Mouse (Mus musculus): ENCODE data around the gene Gm20388. TPM values are rescaled to one million over a fixed set of nuclear protein-coding genes. Genes with fewer than 3 reads are reported as not detected.

Gm20388 gene
- polyA plus RNA-seq, 1 experiment from 2014 or later: not detected

- 67% methylated on average over 9 of the region's 9 CpGs for WGBS
- H3K4me2 ChIP-seq (ENCODE audit: low read depth, low read length): no peak overlapping the region
- H3K4me1 ChIP-seq (replicated peaks; ENCODE audit: control insufficient read depth, insufficient read depth, low read length): peaks cover 11% of the 10 kb centered on the region
- no peaks in the 10 kb centered on the region for H3K9me3 ChIP-seq (ENCODE audit: control insufficient read depth, low read length)
- H3K4me3 ChIP-seq (ENCODE audit: low read length): no peak overlapping the region
- no peaks in the 10 kb centered on the region for H3K36me3 ChIP-seq (ENCODE audit: control insufficient read depth, insufficient read depth, low read length)
- no peak overlapping the region for H3K27ac ChIP-seq (ENCODE audit: low read length)
- H3K9ac ChIP-seq (ENCODE audit: low read length): no peak overlapping the region
- ATAC-seq (ENCODE audit: low read depth): no peak
- no peaks in the 10 kb centered on the region; the same call in 1 of the 2 replicates for H3K27me3 ChIP-seq (ENCODE audit: control insufficient read depth, insufficient read depth, low read depth, low read length)
Measured at GRCm38 (mm10) chr8:121350803-121351202, 1440.2 kb downstream of the Gm20388 start.

GRCm38 (mm10) chr8:121354844-121355243 is 1444.2 kb downstream of the Gm20388 start:
- no peak overlapping the region for H3K27ac ChIP-seq (ENCODE audit: low read length)
- no peak for ATAC-seq (ENCODE audit: low read depth)
- H3K4me1 ChIP-seq (replicated peaks; ENCODE audit: control insufficient read depth, insufficient read depth, low read length): peaks cover 10% of the 10 kb centered on the region
- no peaks in the 10 kb centered on the region; the same call in 1 of the 2 replicates for H3K27me3 ChIP-seq (ENCODE audit: control insufficient read depth, insufficient read depth, low read depth, low read length)
- no peak overlapping the region for H3K4me3 ChIP-seq (ENCODE audit: low read length)
- H3K36me3 ChIP-seq (ENCODE audit: control insufficient read depth, insufficient read depth, low read length): no peaks in the 10 kb centered on the region
- no peak overlapping the region for H3K4me2 ChIP-seq (ENCODE audit: low read depth, low read length)
- H3K9me3 ChIP-seq (ENCODE audit: control insufficient read depth, low read length): no peaks in the 10 kb centered on the region
- H3K9ac ChIP-seq (ENCODE audit: low read length): no peak overlapping the region
- 56% methylated on average over 10 of the region's 10 CpGs for WGBS

DNA sequence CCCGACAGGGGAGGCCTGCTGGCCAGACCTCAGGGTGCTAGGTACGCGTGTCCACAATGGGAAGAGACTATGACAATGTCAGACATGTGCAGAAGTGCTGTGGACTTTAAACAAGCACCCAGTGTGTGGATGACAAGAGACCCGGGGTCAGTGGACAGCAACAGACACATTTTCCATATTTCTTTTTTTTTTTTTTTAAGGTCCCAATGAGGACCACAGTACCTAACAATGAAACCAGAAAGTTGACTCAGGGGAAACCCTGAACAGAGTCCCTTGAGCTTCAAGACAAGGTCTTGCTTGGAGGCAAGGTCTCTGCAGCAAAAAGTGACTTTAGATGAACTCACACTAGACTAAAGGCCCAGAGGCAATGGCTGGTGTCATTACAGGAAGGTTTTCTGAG is 1446.8 kb downstream of the Gm20388 start:
- Histone ChIP-seq H3K27ac (ENCODE audit: low read length) (no peak overlapping the region), H3K9ac (ENCODE audit: low read length) (no peak overlapping the region), H3K9me3 (ENCODE audit: control insufficient read depth, low read length) (no peaks in the 10 kb centered on the region), H3K27me3 (ENCODE audit: control insufficient read depth, insufficient read depth, low read depth, low read length) (no peaks in the 10 kb centered on the region; the same call in 1 of the 2 replicates), H3K4me3 (ENCODE audit: low read length) (no peak overlapping the region), H3K4me1 (replicated peaks; ENCODE audit: control insufficient read depth, insufficient read depth, low read length) (peaks cover 12% of the 10 kb centered on the region), H3K36me3 (ENCODE audit: control insufficient read depth, insufficient read depth, low read length) (no peaks in the 10 kb centered on the region), H3K4me2 (ENCODE audit: low read depth, low read length) (no peak overlapping the region)
- 85% methylated on average over 4 of the region's 4 CpGs for WGBS
- ATAC-seq (ENCODE audit: low read depth): no peak

DNA sequence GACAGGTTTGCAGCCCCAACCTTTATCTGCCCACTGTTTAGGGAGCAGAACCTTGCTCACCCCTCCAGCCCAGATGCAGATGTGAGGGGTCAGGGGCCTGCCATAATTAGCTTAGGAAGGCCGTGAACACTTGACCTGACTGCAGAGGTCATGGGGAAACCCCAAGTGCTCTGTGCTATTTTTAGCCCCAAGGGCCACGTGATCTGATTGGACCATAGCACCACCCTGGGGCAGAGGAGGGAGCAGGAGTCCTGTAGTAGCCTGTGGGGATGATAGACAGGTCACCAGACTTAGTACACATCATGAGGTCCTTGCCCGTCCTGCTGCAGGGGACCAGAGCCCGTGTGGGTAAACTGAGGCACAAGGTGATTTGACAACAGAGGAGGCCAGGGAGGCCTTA is 1448.0 kb downstream of the Gm20388 start:
- no peak for ATAC-seq (ENCODE audit: low read depth)
- Histone ChIP-seq H3K9ac (ENCODE audit: low read length) (no peak overlapping the region), H3K27me3 (ENCODE audit: control insufficient read depth, insufficient read depth, low read depth, low read length) (no peaks in the 10 kb centered on the region), H3K9me3 (ENCODE audit: control insufficient read depth, low read length) (no peaks in the 10 kb centered on the region), H3K36me3 (ENCODE audit: control insufficient read depth, insufficient read depth, low read length) (no peaks in the 10 kb centered on the region), H3K4me1 (replicated peaks; ENCODE audit: control insufficient read depth, insufficient read depth, low read length) (peaks cover 12% of the 10 kb centered on the region), H3K4me2 (ENCODE audit: low read depth, low read length) (no peak overlapping the region), H3K4me3 (ENCODE audit: low read length) (no peak overlapping the region), H3K27ac (ENCODE audit: low read length) (no peak overlapping the region)
- 64% methylated on average over 4 of the region's 4 CpGs for WGBS

DNA sequence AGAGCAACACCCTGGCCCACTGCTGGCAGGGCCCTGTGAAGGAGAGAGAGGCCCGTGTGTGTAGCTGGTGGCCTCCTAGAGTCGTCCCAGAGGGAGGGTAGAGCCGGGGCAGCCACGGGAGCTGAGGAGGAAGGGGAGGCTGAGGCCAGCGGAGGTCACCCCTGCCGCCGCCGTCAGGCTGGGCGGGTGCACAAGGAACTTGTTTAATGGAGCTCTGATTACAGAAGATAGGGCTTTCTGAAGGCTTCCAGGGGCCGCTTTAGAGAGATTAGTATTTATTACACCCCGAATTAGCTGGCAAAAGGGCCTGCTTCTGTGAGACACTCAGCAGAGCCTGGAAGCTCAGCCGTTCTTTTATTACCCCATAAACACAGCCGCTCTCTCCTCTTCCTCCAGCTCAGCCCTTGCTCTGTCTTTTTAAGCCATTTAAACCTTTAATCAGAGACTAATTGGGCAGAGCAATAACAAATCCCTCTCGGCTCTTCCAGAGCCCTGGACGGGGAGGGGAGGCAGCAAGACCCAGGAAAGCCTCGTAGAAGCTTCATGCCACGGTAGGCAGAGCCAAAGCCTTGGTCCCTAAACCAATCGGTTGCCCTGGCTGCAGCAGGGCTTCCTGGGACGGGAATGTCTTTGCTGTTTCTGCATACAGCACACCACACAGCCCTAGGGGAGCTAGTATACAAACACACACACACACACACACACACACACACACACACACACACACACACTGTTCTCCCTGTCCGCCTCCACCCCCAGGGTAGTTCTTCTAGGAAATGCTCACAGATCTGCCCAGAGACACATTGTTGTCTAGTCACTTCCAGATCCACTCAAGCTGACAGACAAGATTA is 1448.7 kb downstream of the Gm20388 start:
- no peak for ATAC-seq (ENCODE audit: low read depth)
- Histone ChIP-seq H3K27me3 (ENCODE audit: control insufficient read depth, insufficient read depth, low read depth, low read length) (no peaks in the 10 kb centered on the region), H3K4me3 (ENCODE audit: low read length) (no peak overlapping the region), H3K27ac (ENCODE audit: low read length) (0 out of 2 replicates have a peak overlapping the region, but pooled peaks have one; percentile 36), H3K9me3 (ENCODE audit: control insufficient read depth, low read length) (no peaks in the 10 kb centered on the region), H3K4me2 (ENCODE audit: low read depth, low read length) (no peak overlapping the region), H3K36me3 (ENCODE audit: control insufficient read depth, insufficient read depth, low read length) (no peaks in the 10 kb centered on the region), H3K4me1 (replicated peaks; ENCODE audit: control insufficient read depth, insufficient read depth, low read length) (peaks cover 12% of the 10 kb centered on the region), H3K9ac (ENCODE audit: low read length) (peak overlapping the region; percentile 39)
- WGBS: 18% methylated on average over 20 of the region's 20 CpGs

GRCm38 (mm10) chr8:121360001-121360400 is 1449.4 kb downstream of the Gm20388 start:
- 42% methylated on average over 6 of the region's 6 CpGs for WGBS
- Histone ChIP-seq H3K27ac (ENCODE audit: low read length) (no peak overlapping the region), H3K4me2 (ENCODE audit: low read depth, low read length) (no peak overlapping the region), H3K36me3 (ENCODE audit: control insufficient read depth, insufficient read depth, low read length) (no peaks in the 10 kb centered on the region), H3K9ac (ENCODE audit: low read length) (no peak overlapping the region), H3K4me1 (replicated peaks; ENCODE audit: control insufficient read depth, insufficient read depth, low read length) (peaks cover 12% of the 10 kb centered on the region), H3K27me3 (ENCODE audit: control insufficient read depth, insufficient read depth, low read depth, low read length) (no peaks in the 10 kb centered on the region), H3K4me3 (ENCODE audit: low read length) (no peak overlapping the region), H3K9me3 (ENCODE audit: control insufficient read depth, low read length) (no peaks in the 10 kb centered on the region)
- no peak for ATAC-seq (ENCODE audit: low read depth)

- WGBS: 54% methylated on average over 8 of the region's 8 CpGs
- Histone ChIP-seq H3K9me3 (ENCODE audit: control insufficient read depth, low read length) (no peaks in the 10 kb centered on the region), H3K9ac (ENCODE audit: low read length) (no peak overlapping the region), H3K27me3 (ENCODE audit: control insufficient read depth, insufficient read depth, low read depth, low read length) (no peaks in the 10 kb centered on the region), H3K4me2 (ENCODE audit: low read depth, low read length) (no peak overlapping the region), H3K36me3 (ENCODE audit: control insufficient read depth, insufficient read depth, low read length) (no peaks in the 10 kb centered on the region), H3K27ac (ENCODE audit: low read length) (no peak overlapping the region), H3K4me1 (replicated peaks; ENCODE audit: control insufficient read depth, insufficient read depth, low read length) (peaks cover 12% of the 10 kb centered on the region), H3K4me3 (ENCODE audit: low read length) (no peak overlapping the region)
- ATAC-seq (ENCODE audit: low read depth): no peak
Measured at GRCm38 (mm10) chr8:121361166-121361565, 1450.5 kb downstream of the Gm20388 start.

DNA sequence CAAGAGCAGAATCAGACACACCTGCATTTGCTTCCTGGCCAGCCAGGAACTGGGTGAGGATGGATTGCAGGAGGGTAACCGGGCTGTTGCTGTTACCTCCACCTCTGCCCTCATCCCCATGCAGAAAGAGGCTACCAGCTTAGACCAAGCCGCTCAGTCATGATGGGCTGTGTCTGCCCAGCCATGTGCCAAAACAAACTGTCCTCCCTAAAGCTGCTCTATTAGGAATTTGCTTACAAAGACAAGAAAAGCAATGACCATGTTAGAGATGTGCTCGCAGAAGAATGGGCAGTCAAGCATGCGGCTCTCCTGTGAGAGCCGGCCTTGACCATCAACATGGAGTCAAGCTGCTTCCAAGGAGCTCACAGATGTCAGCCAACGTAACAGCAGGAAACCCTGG is 1454.0 kb downstream of the Gm20388 start:
- H3K27ac ChIP-seq (ENCODE audit: low read length): no peak overlapping the region
- ATAC-seq (ENCODE audit: low read depth): no peak
- no peak overlapping the region for H3K4me3 ChIP-seq (ENCODE audit: low read length)
- H3K4me2 ChIP-seq (ENCODE audit: low read depth, low read length): no peak overlapping the region
- H3K36me3 ChIP-seq (ENCODE audit: control insufficient read depth, insufficient read depth, low read length): no peaks in the 10 kb centered on the region
- WGBS: 81% methylated on average over 6 of the region's 6 CpGs
- no peaks in the 10 kb centered on the region for H3K27me3 ChIP-seq (ENCODE audit: control insufficient read depth, insufficient read depth, low read depth, low read length)
- peaks cover 5% of the 10 kb centered on the region; the same call in 1 of the 2 replicates for H3K4me1 ChIP-seq (replicated peaks; ENCODE audit: control insufficient read depth, insufficient read depth, low read length)
- H3K9me3 ChIP-seq (ENCODE audit: control insufficient read depth, low read length): no peaks in the 10 kb centered on the region
- H3K9ac ChIP-seq (ENCODE audit: low read length): no peak overlapping the region

DNA sequence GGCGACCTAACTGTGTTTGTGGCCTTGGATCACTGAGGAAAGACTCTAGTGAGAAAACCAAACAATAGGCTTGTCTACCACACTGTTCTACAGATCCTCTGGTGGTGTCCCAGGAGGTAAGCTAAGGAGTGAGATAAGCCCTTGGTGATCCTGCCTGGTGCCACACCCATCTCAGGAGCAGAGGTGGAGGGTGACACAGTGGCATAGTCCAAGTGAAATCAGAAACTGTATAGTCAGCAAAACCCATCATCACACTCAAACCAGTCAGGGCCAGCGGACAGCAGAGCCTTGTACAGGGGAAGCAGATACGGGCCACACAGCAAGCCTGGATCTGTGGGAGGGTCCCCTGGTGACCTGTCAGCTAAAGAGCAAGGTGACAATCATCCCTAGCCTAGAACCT is 1454.5 kb downstream of the Gm20388 start:
- no peaks in the 10 kb centered on the region for H3K27me3 ChIP-seq (ENCODE audit: control insufficient read depth, insufficient read depth, low read depth, low read length)
- H3K9ac ChIP-seq (ENCODE audit: low read length): no peak overlapping the region
- H3K4me2 ChIP-seq (ENCODE audit: low read depth, low read length): no peak overlapping the region
- no peak overlapping the region for H3K27ac ChIP-seq (ENCODE audit: low read length)
- WGBS: 73% methylated on average over 3 of the region's 3 CpGs
- H3K4me1 ChIP-seq (replicated peaks; ENCODE audit: control insufficient read depth, insufficient read depth, low read length): peaks cover 2% of the 10 kb centered on the region; the same call in 1 of the 2 replicates
- H3K36me3 ChIP-seq (ENCODE audit: control insufficient read depth, insufficient read depth, low read length): no peaks in the 10 kb centered on the region
- no peaks in the 10 kb centered on the region for H3K9me3 ChIP-seq (ENCODE audit: control insufficient read depth, low read length)
- no peak for ATAC-seq (ENCODE audit: low read depth)
- no peak overlapping the region for H3K4me3 ChIP-seq (ENCODE audit: low read length)
